Mouse (Mus musculus) induced T-regulatory cell, adult 2 months (primary cell): Measurements from ENCODE around the gene 1700025G04Rik.
A peak's percentile ranks its signal among the peaks of the same experiment; 100 is the strongest.

Experiments used
- DNase-seq: peaks from one replicate; pipeline ENCODE4 v3.0.0-alpha.2; 2012; ENCODE audit warnings: low read depth

Gene 1700025G04Rik

GRCm38 (mm10) chr1:152090018-152090553, at the start of gene 1700025G04Rik:
TSS of gene 1700025G04Rik (minus strand) at chr1:152090125.
- peak; percentile 84 for DNase-seq

DNA sequence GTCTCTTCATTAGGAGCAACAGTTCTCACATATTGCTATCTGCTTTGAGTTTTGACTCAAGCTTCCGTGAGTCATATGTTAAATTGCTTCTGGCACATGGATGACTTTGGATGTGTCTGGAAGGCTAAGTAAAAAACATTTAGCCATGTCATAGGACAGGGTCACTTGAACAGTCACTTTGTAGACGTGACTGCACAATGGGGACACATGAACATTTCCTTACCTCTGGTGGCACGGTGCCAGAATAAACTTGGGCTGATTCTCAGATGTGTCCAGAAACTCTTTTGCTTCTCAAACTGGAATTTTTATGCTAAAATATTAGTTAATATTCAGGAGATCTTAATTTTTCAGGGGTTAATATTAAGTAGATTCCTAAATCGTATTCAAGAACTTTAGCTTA, 49.6 kb upstream of the 1700025G04Rik start:
- no peak for DNase-seq

- no peak for DNase-seq
Observed at GRCm38 (mm10) chr1:152130029-152130727, 40.3 kb upstream of the 1700025G04Rik start.

- DNase-seq, result no peak
Observed at GRCm38 (mm10) chr1:152125451-152125850, 35.5 kb upstream of the 1700025G04Rik start.

- no peak for DNase-seq
Observed at GRCm38 (mm10) chr1:152110123-152110522, 20.2 kb upstream of the 1700025G04Rik start.

DNA sequence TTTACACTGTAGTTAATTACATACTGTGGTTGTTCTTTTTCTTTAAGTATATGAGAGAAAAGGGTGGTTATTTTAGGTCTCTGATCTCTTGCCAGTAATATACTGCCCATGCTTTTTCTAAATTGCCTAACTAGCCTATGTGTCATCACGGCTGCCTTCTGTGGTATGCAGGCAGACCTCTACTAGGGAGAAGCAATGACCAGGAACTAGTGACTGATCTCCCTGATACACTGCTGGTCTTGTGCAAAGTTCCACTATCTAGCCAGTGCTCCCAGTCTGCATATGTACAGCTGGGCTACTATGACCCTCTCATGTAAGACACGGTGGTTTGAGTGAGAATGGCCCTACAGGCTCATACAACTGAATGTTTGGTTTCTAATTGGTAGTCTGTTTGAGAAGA, 16.2 kb upstream of the 1700025G04Rik start:
- no peak for DNase-seq

DNA sequence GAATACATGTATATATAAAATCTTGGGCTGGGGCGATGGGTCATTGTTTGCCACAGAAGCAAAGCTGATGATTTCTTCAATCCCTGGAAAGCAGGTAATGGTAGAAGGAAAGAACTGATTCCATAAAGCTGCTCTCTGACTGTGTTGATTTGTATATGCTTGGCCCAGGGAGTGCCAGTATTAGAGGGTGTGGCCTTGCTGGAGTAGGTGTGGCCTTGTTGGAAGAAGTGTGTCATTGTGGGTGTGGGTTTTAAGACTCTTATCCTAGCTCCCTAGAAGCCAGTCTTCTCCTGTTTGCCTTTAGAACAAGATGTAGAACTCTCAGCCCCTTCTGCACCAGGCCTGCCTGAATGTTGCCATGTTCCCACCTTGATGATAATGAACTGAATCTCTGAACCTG, 15.3 kb upstream of the 1700025G04Rik start:
- DNase-seq, result no peak

DNA sequence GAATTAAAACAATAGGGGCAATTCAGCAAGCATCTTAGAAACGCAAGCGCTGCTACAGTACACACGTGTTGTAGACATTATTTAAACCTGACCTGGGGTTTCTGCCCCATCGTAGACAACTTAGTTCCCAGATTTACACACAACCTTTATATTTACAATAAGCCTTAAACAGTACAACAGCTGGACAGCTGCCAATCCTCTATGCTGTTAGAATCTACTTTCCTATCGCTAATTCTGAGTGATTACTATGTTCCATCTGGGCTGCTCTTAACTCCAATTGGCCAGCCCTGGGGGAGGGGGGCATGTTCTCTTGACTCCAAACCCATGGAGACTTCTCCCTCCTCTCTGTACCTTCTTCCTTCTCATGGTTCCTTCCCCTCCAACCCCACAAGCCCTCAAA, 11.8 kb upstream of the 1700025G04Rik start:
- no peak for DNase-seq

DNA sequence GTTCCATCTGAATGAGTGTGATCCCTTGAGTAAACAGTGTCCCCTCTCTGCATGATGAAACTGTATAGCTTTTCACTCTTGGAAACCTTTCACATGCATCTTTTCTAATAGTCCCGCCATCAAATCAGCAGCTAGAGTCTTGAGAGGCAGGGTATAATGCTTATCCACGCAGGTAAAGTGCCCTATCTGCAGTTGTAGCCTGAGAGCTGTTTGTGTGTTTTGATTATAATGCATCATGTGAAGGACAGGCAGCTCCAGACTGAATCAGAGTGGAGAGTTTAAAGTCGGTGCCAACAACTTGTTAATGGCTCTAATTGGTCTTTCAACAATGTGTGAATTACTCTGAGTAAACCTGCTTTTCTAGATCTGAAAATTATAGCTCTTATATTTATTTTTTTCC, 6.1 kb upstream of the 1700025G04Rik start:
- no peak for DNase-seq

DNA sequence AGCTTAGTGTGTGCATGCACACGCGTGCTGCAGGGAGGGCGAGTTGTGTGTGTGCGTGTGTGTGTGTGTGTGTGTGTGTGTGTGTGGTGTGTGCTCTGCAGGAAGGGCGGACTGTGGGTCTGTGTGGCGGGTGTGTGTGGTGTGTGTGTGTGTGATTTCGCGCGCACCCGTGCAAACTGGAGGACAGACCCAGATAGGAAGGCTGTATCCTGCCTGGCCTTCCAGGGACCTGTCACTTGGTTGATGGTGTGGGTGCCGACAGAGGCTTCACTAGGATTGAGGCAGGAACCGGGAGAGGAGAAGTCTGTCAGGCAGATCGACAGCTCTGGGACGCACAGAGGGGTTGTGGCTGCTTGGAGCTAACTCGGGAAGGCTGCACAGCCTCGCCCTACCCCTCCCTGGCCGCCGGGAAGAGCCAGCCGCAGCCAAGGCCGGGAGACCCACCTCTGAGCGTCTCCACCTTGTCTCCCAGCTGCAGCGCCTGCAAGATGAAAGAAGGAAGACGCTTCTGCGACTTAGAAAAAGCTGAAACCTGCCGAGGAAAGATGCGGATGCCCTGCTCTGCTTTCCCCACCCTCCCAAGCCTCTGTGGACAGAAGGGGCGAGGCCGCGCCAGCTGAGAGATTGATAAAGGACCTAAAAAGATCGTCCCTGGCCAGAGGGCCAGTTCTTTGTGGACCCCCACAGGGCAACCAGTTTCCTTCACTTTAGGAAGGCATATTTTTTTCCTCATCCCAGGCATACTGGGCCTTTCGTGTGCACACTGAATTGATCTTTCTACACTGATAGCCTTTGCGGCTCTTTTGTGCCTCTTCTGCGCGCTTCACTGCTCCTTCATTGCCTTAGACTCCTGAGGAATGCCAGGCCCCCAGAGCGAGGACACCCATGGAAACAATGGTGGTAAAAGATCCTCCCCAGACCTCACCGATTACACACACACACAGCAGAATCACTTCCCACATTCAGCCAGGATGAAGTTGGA, 930 bp upstream of the 1700025G04Rik start:
- DNase-seq, result no peak

- DNase-seq, result peak; percentile 60
Observed at GRCm38 (mm10) chr1:152089526-152089925, 399 bp downstream of the 1700025G04Rik start.

DNA sequence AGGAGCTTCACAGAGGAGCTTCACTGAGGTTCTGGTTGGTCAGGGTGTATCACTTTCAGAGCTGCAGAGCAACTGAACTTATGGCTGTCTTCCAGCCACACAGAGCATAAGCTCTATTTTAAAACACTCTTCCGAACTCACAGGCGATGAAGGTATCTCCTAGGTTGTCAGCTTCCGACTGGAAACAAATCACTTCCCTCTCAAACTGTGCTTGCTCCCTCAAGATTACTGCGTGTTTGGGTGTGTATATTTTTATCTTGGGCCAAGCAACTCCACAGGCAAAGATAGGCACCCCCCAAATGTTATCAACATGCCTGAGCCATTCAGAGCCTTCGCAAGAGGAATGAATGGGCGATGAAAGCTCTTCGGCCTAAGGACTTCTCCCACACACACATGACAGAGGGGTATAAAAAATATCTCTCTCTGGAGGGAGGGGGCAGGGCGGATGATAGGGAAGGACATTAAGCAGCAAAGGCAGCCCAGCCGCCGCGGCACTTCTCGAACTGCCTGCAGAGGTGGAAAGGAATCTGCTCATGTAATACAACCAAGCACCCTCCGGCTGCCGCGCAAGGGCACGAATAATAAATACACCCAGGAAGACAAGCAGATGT, 1.0 kb downstream of the 1700025G04Rik start:
- peak; percentile 49 for DNase-seq

GRCm38 (mm10) chr1:152088030-152088429, 1.9 kb downstream of the 1700025G04Rik start:
- DNase-seq, result peak; percentile 13

DNA sequence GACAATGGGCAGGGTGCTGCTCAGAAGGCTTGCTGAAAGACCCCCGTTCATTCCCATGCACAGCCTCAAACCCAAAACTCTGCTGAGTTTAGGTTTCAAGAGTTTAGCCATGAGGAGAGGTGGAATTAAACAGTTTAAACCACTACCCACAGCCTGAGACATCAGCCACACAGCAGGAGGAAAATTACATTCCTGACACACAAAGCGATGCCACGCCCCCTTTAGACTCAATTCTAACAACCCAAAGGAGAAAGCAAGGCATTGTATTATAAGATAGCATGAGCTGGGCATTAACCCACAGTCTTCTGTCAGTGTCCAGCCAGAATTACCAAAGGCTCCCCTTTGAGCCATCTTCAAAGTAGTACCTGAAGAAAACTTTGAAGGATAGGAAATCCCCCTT, 3.0 kb downstream of the 1700025G04Rik start:
- DNase-seq, result no peak

DNA sequence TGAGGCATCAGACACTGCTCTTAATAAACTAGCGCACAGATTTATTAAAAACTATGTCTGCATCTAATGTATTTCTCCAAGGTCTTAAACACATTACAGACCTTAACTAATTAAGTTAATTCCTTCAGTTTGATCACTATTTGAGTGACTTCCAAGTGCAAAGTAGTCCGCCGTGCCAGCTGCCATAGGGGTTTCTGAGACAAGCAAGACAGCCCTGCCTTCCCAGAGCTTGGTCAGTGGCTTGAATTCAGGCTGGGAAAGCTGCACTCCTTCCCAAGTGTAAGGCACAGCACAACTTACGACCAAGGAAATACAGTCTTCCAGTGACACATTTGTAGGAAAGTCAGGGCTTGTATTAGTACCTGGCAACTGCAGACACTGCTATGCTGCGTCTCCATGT, 4.4 kb downstream of the 1700025G04Rik start:
- DNase-seq, result no peak

DNA sequence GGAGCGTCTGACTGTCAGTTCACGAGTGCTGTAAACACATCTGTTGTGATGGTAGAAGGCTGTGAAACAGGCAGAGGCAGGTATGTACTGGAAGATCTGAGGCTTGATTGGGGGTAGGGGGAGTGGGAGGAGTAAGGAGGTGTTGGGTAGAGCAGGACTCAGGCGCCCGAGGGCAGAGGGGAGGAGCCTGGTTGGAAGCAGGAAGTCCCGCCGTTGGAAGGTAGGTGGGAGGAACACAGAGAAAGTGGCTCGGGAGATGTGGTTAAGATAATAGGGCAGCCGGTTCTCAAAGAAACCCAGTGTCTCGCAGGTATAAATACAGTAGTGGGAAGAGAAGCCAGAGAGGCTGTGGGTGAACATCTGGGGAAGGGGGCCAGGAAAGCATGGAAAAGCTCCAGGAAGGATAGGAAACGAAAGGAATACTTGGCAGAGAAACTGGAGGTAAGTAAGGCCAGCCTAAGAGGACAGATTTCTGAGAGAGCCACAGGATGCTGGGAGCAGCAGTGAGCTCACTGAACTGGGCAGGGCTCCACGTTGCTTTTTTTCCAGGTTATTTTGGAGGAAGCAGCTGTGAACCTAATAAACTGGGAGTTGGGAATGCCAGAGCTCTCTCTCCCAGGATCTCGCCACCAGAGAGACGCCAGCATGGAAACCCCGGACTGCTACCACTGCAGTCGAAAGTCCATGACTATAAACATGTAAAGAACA, 5.1 kb downstream of the 1700025G04Rik start:
- DNase-seq, result peak; percentile 79

DNA sequence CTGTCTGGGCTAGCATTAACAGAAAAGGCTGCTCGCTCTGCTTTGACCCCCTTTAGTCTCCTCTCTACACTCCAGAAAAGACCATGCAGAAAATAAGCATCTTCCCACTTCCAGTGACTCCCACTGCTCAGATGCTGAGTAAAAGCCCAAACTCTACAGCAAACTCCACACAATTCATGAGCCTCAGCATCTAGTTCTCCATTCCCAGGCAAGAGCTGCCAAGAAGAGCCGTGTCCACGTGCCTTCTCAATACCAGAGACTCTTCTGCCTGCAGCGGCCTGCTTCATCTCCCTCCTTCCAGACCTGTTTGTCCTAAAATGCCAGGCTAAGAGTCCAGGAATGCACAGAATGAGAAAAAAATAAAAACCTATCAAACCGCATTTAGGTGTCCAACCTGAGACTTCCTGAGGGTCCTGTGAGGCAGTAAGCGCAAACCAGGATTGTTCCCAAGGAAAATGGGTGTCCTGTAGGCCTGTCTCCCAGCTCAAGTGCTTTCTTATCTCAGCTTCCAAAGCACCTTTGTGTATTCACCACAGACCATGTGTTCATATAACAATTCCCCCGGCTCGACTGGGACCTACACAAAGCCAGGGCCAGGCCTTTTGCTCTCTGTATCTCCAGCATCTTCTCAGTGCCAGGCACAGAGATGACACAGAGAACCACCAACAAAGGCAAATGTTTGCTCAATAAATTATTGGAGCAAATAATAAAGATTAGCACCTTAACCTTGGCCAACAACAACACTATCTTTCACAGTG, 7.8 kb downstream of the 1700025G04Rik start:
- no peak for DNase-seq

- no peak for DNase-seq
Observed at GRCm38 (mm10) chr1:152081121-152081520, 8.8 kb downstream of the 1700025G04Rik start.

DNA sequence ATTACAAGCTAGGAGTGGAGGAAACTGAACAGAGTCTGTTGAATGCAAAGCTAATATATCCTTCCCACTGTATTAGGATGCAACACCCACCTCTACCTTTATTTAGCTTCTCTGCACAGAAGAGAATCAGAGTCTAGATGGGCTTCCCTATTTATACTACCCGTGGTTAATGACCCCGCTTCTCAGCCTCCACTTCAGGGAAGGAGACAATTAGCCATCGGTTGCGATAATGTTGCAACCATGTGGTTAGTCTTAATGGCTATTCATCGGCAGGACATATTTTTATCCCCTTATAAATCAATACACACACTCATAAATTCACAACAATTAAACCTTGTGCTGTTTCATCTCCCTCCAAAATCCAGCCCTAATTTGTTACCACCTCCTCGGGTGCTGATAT, 9.7 kb downstream of the 1700025G04Rik start:
- DNase-seq, result no peak

GRCm38 (mm10) chr1:152077171-152077715, 12.7 kb downstream of the 1700025G04Rik start:
- DNase-seq, result no peak
